Mouse (Mus musculus): ENCODE measurements around the gene Treml4. TPM values are rescaled to one million over a fixed set of nuclear protein-coding genes. Genes with fewer than 3 reads are reported as not detected.

The Treml4 gene
- polyA plus RNA-seq, 1 experiment from 2014 or later: 0.43 TPM

DNA sequence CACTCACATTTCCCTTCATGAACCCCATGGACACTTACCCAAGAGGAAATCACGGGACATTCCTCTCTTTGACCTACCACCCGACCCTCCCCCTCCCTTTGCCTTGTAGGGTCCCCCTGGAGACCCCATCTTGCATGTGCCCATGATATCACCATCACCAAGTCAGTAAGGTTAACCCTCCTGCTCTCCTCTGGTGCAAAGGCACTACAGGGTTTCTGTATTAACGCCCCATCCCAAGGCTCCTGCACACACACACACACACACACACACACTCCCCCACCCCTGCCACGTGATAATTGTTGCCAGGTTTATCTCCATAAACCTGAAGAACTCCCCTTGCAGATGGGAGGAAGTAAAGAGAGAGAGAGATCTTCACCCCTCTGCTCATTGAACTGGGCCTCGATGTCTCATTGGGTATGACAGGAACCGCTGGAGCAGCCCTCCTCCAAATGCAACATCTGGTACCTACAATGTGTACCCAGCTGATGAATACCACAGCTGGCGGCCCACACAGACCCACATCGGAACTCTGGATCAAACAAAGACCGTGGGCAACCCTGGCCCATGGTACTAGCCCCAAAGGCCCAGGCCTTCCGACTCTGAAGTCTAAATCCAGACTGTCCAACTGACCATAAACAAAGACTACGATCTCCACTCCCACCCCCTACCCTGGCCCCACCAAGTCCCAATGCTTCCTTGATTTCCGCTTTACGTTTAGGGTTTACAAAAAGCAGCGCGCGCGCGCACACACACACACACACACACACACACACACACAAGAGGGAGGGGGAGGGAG lies 17.0 kb downstream of the Treml4 start:
- no peak overlapping the region for H3K9ac ChIP-seq (ENCODE audit: low read depth, low read length)
- no peaks in the 10 kb centered on the region for H3K9me3 ChIP-seq (ENCODE audit: control insufficient read depth, low read length)
- 42% methylated on average over 18 of the region's 18 CpGs for WGBS
- H3K4me3 ChIP-seq (ENCODE audit: low read length): peak overlapping the region; percentile 22
- H3K36me3 ChIP-seq (ENCODE audit: control insufficient read depth, insufficient read depth, low read length): no peaks in the 10 kb centered on the region
- no peaks in the 10 kb centered on the region for H3K27me3 ChIP-seq (ENCODE audit: control insufficient read depth, insufficient read depth, low read length)
- peak overlapping the region; percentile 62; the same call in 1 of the 2 replicates for H3K27ac ChIP-seq (ENCODE audit: low read depth, low read length)
- peak overlapping the region; percentile 25 for H3K4me2 ChIP-seq (replicated peaks; ENCODE audit: low read depth, low read length)
- 0 out of 2 replicates have a peak, but pooled peaks cover 2% of the 10 kb centered on the region for H3K4me1 ChIP-seq (ENCODE audit: control insufficient read depth, insufficient read depth, low read length)
- ATAC-seq (ENCODE audit: low FRiP score, low TSS enrichment): peak; percentile 73

DNA sequence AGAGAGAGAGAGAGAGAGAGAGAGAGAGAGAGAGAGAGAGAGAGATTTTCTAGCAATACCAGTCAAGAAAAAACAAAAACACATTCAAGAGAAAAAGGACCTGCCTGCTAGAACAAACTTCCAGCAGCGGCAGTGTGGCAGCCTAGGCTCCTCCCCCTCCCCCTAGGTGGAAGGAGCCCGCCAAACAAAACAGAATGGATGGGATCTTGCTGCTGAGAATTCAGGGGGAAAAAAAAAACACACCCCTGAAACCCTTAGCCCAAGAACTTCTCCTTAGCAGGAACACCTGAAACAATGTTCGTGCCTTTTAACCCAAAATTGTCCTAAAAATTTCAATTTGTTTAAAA lies 17.6 kb downstream of the Treml4 start:
- Histone ChIP-seq H3K9me3 (ENCODE audit: control insufficient read depth, low read length) (no peaks in the 10 kb centered on the region), H3K27me3 (ENCODE audit: control insufficient read depth, insufficient read depth, low read length) (no peaks in the 10 kb centered on the region), H3K9ac (ENCODE audit: low read depth, low read length) (no peak overlapping the region), H3K36me3 (ENCODE audit: control insufficient read depth, insufficient read depth, low read length) (no peaks in the 10 kb centered on the region), H3K4me1 (ENCODE audit: control insufficient read depth, insufficient read depth, low read length) (0 out of 2 replicates have a peak, but pooled peaks cover 2% of the 10 kb centered on the region), H3K4me3 (ENCODE audit: low read length) (peak overlapping the region; percentile 22), H3K27ac (ENCODE audit: low read depth, low read length) (0 out of 2 replicates have a peak overlapping the region, but pooled peaks have one; percentile 62), H3K4me2 (replicated peaks; ENCODE audit: low read depth, low read length) (peak overlapping the region; percentile 25)
- WGBS: 5% methylated on average over 3 of the region's 3 CpGs
- no peak for ATAC-seq (ENCODE audit: low FRiP score, low TSS enrichment)

DNA sequence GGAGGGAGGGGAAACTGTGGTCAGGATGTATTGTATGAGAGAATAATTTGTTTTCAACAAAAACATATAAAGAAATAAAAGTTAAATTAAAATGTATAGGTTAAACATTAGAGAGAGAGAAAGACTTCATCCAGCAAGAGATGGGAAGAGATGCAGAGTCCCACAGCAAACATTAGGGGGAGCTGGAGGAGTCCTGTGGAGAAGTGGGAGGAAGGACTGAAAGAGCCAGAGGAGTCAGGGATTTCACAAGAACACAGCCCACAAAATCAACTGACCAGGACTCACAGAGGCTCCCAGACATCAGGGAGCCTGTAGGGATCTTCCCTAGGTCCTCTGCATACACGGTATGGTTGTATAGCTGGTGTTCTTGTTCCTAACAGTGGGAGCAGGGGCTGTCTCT lies 22.7 kb downstream of the Treml4 start:
- Histone ChIP-seq H3K4me3 (ENCODE audit: low read length) (no peak overlapping the region), H3K36me3 (ENCODE audit: control insufficient read depth, insufficient read depth, low read length) (no peaks in the 10 kb centered on the region), H3K9me3 (ENCODE audit: control insufficient read depth, low read length) (no peaks in the 10 kb centered on the region), H3K27ac (ENCODE audit: low read depth, low read length) (no peak overlapping the region), H3K27me3 (ENCODE audit: control insufficient read depth, insufficient read depth, low read length) (no peaks in the 10 kb centered on the region), H3K4me1 (ENCODE audit: control insufficient read depth, insufficient read depth, low read length) (0 out of 2 replicates have a peak, but pooled peaks cover 2% of the 10 kb centered on the region), H3K4me2 (replicated peaks; ENCODE audit: low read depth, low read length) (no peak overlapping the region), H3K9ac (ENCODE audit: low read depth, low read length) (no peak overlapping the region)
- 67% methylated on average over 1 of the region's 1 CpGs for WGBS
- no peak for ATAC-seq (ENCODE audit: low FRiP score, low TSS enrichment)

DNA sequence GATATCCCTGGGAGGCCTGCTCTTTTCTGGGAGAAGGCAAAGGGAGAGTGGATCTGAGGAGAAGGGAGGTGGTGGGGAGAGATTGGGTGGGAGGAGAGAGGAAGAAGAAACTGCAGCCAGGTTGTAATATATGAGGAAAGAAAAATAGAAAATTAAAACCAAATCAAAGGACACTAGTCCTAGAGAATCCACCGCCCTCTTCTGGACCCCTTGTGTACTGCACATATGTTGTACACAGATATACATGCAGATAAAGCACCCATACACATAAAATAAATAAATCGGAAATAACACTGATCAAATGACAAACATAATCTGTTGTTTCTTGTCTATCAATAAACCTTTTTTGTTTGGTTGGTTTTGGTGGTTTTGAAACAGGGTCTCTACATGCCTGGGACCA lies 23.2 kb downstream of the Treml4 start:
- no peaks in the 10 kb centered on the region for H3K9me3 ChIP-seq (ENCODE audit: control insufficient read depth, low read length)
- no peak overlapping the region for H3K4me3 ChIP-seq (ENCODE audit: low read length)
- no peak for ATAC-seq (ENCODE audit: low FRiP score, low TSS enrichment)
- no peak overlapping the region for H3K9ac ChIP-seq (ENCODE audit: low read depth, low read length)
- no peak overlapping the region for H3K4me2 ChIP-seq (replicated peaks; ENCODE audit: low read depth, low read length)
- 0 out of 2 replicates have a peak, but pooled peaks cover 2% of the 10 kb centered on the region for H3K4me1 ChIP-seq (ENCODE audit: control insufficient read depth, insufficient read depth, low read length)
- H3K36me3 ChIP-seq (ENCODE audit: control insufficient read depth, insufficient read depth, low read length): no peaks in the 10 kb centered on the region
- no peaks in the 10 kb centered on the region for H3K27me3 ChIP-seq (ENCODE audit: control insufficient read depth, insufficient read depth, low read length)
- 79% methylated on average over 2 of the region's 2 CpGs for WGBS
- H3K27ac ChIP-seq (ENCODE audit: low read depth, low read length): no peak overlapping the region

DNA sequence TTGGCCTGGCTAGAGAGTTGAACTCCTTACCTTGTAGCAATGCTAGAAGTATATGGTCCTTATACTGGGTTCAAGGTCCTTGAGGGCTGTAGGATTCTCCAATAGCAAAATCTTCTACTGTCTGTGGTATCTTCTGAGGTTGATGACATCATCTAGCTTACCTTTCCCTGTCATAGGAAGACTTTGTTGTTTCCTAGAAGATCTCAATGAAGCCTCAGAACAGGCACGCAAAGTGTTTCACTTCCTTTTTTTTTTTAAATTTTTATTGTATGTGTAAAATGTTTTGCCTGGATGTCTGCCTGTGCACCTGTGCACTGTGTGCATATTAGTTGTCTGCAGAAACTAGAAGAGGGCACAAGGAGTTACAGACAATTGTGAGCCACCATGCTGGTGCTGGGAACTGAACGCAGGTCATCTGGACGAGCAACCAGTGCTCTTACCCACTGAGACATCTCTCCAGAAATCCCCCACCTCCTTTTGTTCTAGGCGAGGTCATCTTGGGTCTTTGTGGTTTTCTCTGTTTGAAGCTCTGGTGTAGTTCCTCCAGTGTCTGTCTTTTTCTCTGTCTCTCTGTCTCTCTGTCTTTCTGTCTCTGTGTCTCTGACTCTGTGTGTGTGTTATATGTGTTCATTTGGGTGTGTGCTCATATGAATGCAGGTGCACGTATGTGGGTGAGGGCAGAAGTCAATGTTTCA lies 29.6 kb downstream of the Treml4 start:
- ATAC-seq (ENCODE audit: low FRiP score, low TSS enrichment): no peak
- H3K36me3 ChIP-seq (ENCODE audit: control insufficient read depth, insufficient read depth, low read length): no peaks in the 10 kb centered on the region
- H3K4me2 ChIP-seq (replicated peaks; ENCODE audit: low read depth, low read length): no peak overlapping the region
- no peaks in the 10 kb centered on the region for H3K9me3 ChIP-seq (ENCODE audit: control insufficient read depth, low read length)
- H3K9ac ChIP-seq (ENCODE audit: low read depth, low read length): no peak overlapping the region
- H3K4me1 ChIP-seq (ENCODE audit: control insufficient read depth, insufficient read depth, low read length): no peaks in the 10 kb centered on the region
- WGBS: 85% methylated on average over 5 of the region's 5 CpGs
- no peaks in the 10 kb centered on the region for H3K27me3 ChIP-seq (ENCODE audit: control insufficient read depth, insufficient read depth, low read length)
- H3K27ac ChIP-seq (ENCODE audit: low read depth, low read length): no peak overlapping the region
- no peak overlapping the region for H3K4me3 ChIP-seq (ENCODE audit: low read length)

DNA sequence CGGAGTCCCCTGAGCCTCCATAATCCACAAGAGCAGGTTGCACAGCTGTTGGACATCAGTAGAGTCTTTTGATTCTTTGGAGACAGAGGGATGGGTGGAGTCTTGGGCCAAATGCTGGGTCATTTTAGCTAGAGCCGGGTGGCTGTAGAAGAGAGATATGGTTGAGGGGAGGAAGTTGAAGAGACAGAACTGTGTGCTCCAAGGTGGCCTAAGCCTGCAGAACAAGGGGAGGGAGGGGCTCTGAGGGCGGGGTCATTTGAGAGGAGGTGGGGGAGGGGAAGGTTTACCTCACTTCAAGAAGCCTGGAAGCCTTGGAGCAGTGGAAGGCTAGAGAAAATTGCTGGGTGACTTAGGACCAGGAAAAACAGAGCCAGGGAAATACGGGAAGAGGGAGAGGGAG lies 35.1 kb downstream of the Treml4 start, which contains the start of gene Treml2:
Gene Treml2 (plus strand): TSS at position 296 of the 400 bp plus-strand sequence.
- no peaks in the 10 kb centered on the region; the same call in 1 of the 2 replicates for H3K27me3 ChIP-seq (ENCODE audit: control insufficient read depth, insufficient read depth, low read length)
- ATAC-seq (ENCODE audit: low FRiP score, low TSS enrichment): no peak

DNA sequence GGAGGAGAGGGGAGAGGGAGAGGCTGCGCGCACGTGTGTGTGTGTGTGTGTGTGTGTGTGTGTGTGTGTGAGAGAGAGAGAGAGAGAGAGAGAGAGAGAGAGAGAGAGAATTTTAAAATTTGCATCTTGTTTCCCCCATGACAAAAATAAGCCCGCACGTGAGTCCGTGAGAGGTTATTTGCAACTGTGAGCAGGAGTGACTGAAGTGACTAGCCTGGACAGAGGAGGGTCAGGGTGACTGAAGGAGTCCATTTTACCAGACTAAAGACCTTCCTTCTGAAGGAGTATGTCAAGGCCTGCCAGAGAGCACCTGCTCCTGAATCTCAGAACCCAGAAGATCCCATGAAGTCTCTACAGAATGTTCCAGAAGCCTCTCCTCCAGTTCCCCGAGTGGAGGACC lies 35.7 kb downstream of the Treml4 start:
- H3K27ac ChIP-seq (ENCODE audit: low read depth, low read length): no peak overlapping the region
- H3K36me3 ChIP-seq (ENCODE audit: control insufficient read depth, insufficient read depth, low read length): no peaks in the 10 kb centered on the region
- no peak overlapping the region for H3K4me3 ChIP-seq (ENCODE audit: low read length)
- no peaks in the 10 kb centered on the region for H3K4me1 ChIP-seq (ENCODE audit: control insufficient read depth, insufficient read depth, low read length)
- no peaks in the 10 kb centered on the region; the same call in 1 of the 2 replicates for H3K27me3 ChIP-seq (ENCODE audit: control insufficient read depth, insufficient read depth, low read length)
- WGBS: 51% methylated on average over 7 of the region's 7 CpGs
- no peak for ATAC-seq (ENCODE audit: low FRiP score, low TSS enrichment)
- no peak overlapping the region for H3K9ac ChIP-seq (ENCODE audit: low read depth, low read length)
- H3K9me3 ChIP-seq (ENCODE audit: control insufficient read depth, low read length): no peaks in the 10 kb centered on the region
- H3K4me2 ChIP-seq (replicated peaks; ENCODE audit: low read depth, low read length): no peak overlapping the region

More for the DNA sequence above, 35.1 kb downstream of the Treml4 start, which contains the start of gene Treml2:
- Histone ChIP-seq H3K4me3 (ENCODE audit: low read length) (no peak within 1 kb of the TSS), H3K9me3 (ENCODE audit: control insufficient read depth, low read length) (no peaks in the 10 kb centered on the region), H3K36me3 (ENCODE audit: control insufficient read depth, insufficient read depth, low read length) (no peaks in the 10 kb centered on the region), H3K4me1 (ENCODE audit: control insufficient read depth, insufficient read depth, low read length) (no peaks in the 10 kb centered on the region), H3K27ac (ENCODE audit: low read depth, low read length) (no peak within 1 kb of the TSS), H3K9ac (ENCODE audit: low read depth, low read length) (no peak within 1 kb of the TSS), H3K4me2 (replicated peaks; ENCODE audit: low read depth, low read length) (no peak within 1 kb of the TSS)
- WGBS: 16% methylated on average over 3 of the region's 4 CpGs

DNA sequence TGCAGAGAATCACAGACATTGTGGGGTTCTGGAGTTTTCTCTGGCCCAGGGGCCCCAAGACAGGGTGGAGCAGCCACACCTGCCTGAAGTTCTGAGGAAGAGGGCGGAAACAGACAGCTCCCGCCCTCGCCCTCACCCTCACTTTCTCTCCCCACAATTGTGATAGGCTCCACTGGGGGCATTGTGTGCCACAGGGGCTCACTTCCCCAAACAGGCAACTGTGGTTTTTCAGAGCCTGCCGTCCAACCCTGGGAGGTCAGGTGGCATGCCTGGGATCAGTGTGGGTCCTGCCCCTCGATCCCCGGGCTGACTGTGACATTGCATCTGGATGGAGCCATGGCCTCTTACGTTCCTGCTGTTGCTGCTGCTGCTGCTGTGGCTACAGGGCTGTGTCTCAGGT lies 36.1 kb downstream of the Treml4 start:
- ATAC-seq (ENCODE audit: low FRiP score, low TSS enrichment): no peak
- 73% methylated on average over 7 of the region's 7 CpGs for WGBS

DNA sequence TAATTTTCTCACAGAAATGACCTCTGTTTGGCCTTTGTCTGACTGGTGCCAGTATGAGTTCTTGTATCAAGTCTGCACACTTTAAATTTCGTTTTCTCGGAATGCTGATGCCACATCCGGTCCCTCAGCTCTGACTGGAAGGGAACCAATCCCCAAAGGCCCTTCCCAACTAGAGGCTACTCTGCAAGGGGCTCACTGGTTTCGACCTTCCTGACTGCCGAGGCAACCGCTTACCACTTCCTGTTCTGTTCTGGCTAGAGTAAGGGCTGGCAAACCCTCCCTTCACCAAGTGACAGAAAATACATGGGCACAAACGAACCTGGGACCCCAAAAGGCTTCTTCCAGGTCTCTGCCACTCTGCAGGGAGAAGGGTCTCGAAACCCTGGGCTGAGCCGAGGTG lies 36.8 kb downstream of the Treml4 start:
- Histone ChIP-seq H3K36me3 (ENCODE audit: control insufficient read depth, insufficient read depth, low read length) (no peaks in the 10 kb centered on the region), H3K4me3 (ENCODE audit: low read length) (no peak overlapping the region), H3K9me3 (ENCODE audit: control insufficient read depth, low read length) (no peaks in the 10 kb centered on the region), H3K27ac (ENCODE audit: low read depth, low read length) (no peak overlapping the region), H3K4me1 (ENCODE audit: control insufficient read depth, insufficient read depth, low read length) (no peaks in the 10 kb centered on the region), H3K9ac (ENCODE audit: low read depth, low read length) (no peak overlapping the region), H3K4me2 (replicated peaks; ENCODE audit: low read depth, low read length) (no peak overlapping the region), H3K27me3 (ENCODE audit: control insufficient read depth, insufficient read depth, low read length) (no peaks in the 10 kb centered on the region; the same call in 1 of the 2 replicates)
- no peak for ATAC-seq (ENCODE audit: low FRiP score, low TSS enrichment)
- 80% methylated on average over 9 of the region's 9 CpGs for WGBS

More for the DNA sequence above, 36.1 kb downstream of the Treml4 start:
- H3K9ac ChIP-seq (ENCODE audit: low read depth, low read length): no peak overlapping the region
- no peak overlapping the region for H3K4me3 ChIP-seq (ENCODE audit: low read length)
- H3K4me1 ChIP-seq (ENCODE audit: control insufficient read depth, insufficient read depth, low read length): no peaks in the 10 kb centered on the region
- H3K27ac ChIP-seq (ENCODE audit: low read depth, low read length): no peak overlapping the region
- H3K9me3 ChIP-seq (ENCODE audit: control insufficient read depth, low read length): no peaks in the 10 kb centered on the region
- H3K36me3 ChIP-seq (ENCODE audit: control insufficient read depth, insufficient read depth, low read length): no peaks in the 10 kb centered on the region
- H3K4me2 ChIP-seq (replicated peaks; ENCODE audit: low read depth, low read length): no peak overlapping the region
- H3K27me3 ChIP-seq (ENCODE audit: control insufficient read depth, insufficient read depth, low read length): no peaks in the 10 kb centered on the region; the same call in 1 of the 2 replicates
